Mouse (Mus musculus) erythroid progenitor cell, adult 5-6 weeks (primary cell): Measurements from ENCODE around the gene Smok2b. TPM values are rescaled to one million over a fixed set of nuclear protein-coding genes. Genes with fewer than 3 reads are reported as not detected.
A peak's percentile ranks its signal among the peaks of the same experiment; 100 is the strongest.
"Not testable (repeated sequence)": the region's sequence is repeated elsewhere in the genome, so short reads cannot be mapped to it uniquely, and the experiment has no call there.

Experiments used
- ATAC-seq: replicated peaks from 2 replicates; pipeline ENCODE4 v1.8.0; 2016; ENCODE audit warnings: moderate number of reproducible peaks, mild to moderate bottlenecking, moderate TSS enrichment, inconsistent platforms; ENCODE audit not compliant: poor library complexity, low FRiP score, severe bottlenecking
- total RNA-seq, 2 experiments: library from RNA; stranded (forward) in 1 of 2; stranded (reverse) in 1 of 2; fragments of 150-400 nt in 1 of 2; fragments of 186-747, 209-891 nt in 1 of 2; gene quantifications; 2 replicates each; pipeline versions ENCODE4 v1.2.3 to v1.2.4; 2015 to 2017; ENCODE audit warnings: low replicate concordance in 2 of 2

The Smok2b gene
- total RNA-seq, 2 experiments from 2014 or later: not detected

DNA sequence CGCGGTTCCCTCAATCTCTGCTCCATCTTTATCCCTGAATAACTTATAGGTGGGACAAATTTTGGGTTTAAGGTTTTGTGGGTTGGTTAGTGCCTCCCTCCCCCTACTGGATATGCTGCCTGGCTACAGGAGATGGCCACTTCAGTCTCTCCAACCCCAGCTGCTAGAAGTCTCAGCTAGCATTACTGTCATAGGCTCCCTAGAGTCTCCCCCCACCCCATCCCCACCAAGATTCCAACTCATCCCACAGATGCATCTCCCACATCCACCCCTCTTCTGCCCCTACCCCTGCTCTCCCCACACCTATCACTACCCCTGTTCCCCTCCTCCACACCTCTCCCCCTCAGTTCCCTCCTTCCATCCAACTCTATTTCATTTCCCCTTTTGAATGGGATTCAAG is 8.1 kb upstream of the Smok2b start:
- ATAC-seq: not testable (repeated sequence)

DNA sequence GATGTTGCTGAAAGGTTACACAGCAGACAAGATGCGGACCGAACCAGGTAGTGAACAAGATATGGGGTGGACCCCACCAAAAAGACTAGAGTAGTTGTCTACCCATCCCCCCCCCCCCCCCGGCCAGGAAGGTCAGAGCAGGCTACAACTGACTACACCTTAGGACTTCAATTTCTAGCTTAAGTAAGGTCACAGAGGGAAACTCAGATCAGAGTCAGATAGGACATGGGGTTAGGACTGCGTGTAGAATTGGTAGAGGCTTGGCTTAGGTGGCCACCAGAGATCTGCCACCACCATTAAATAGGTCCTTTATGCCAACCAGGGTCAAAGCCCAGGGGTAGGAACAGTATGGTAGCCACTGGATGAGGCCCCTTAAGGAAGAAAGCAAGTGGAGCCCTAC is 9.4 kb downstream of the Smok2b start:
- not testable (repeated sequence) for ATAC-seq

DNA sequence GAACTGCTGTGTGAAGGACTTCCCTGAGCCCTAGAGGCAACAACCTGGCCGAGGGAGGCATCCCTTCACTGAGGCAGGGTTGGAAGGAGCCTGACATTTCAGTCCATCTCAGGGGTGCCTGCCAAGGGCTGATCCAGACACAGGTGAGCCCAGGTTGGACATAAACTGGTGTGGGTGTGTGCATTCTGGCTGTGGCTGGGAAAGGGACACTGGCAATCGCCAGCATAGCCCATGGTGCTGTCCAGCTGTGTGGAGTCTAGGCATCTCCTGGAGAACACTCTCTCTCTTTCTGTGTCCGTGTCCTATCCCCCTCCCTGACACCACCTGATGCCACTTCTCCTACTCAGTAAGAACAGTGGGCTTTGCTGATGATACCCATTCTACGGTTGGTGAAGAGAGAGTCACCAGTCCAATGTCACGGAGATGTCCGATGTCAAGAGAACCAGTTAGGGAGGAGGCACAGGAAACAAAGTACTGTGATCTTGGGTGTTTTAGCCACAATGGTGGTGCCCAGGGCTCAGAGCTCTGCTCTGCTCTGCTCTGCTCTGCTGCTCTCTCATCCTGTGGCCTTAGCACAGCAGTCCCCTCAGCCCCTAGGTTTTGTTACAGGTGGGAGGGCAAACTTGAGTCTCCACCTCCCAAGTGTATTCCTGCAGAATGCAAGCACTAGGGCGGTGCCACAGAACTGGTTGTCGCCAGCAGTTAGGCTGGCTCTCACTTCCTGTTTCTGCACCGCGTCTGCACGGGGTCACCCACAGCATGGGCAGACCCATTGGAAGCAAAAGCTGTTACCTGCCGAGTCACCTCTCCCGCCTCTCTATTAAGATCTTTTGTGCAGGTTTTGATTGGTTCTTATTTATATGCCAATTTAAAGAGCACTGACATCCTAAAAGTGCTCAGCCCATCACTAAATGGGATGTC is 11.0 kb downstream of the Smok2b start:
- peak; percentile 41; the same call in 1 of the 2 replicates for ATAC-seq

DNA sequence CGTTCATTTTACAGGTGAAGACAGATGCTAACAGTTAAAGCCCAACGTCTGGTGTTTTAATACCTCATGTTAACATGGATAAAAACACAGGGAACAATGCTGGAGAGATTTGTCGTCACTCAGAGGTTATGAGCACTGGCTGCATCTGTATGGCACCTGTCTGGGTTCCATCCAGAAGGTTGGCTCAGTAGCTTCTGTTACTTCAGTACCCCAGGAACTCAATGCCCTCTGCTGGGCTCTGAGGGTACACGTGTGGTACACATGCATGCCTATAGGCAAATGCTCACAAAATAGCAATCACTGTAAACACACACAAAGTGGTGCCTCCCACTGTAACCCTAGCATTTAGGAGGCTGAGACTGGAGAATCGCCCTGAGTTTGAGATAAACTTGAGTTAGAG is 24.7 kb downstream of the Smok2b start:
- ATAC-seq: not testable (repeated sequence)

Other genes starting within 250 kb of the Smok2b start
- 66.0 and 97.3 TPM in 2 replicates for gene Wtap, start 236.1 kb upstream of the Smok2b start, total RNA-seq (2015; ENCODE audit: low replicate concordance)
- gene Wtap, start 236.1 kb upstream of the Smok2b start, total RNA-seq (2017; ENCODE audit: low replicate concordance): 108 and 124 TPM in 2 replicates
- gene Sod2, start 223.4 kb upstream of the Smok2b start, total RNA-seq (2015; ENCODE audit: low replicate concordance): 18.4 and 58.3 TPM in 2 replicates
- gene Sod2, start 223.4 kb upstream of the Smok2b start, total RNA-seq (2017; ENCODE audit: low replicate concordance): 8.0 and 16.8 TPM in 2 replicates
- not detected in 2 replicates for gene Gpr31b, start 178.0 kb upstream of the Smok2b start, total RNA-seq (2015; ENCODE audit: low replicate concordance)
- not detected in 2 replicates for gene Gpr31b, start 178.0 kb upstream of the Smok2b start, total RNA-seq (2017; ENCODE audit: low replicate concordance)
- gene Tcp10b, start 169.2 kb upstream of the Smok2b start, total RNA-seq (2015; ENCODE audit: low replicate concordance): not detected in 2 replicates
- 0.39 TPM in 1 of 2 replicates, not detected in the other for gene Tcp10b, start 169.2 kb upstream of the Smok2b start, total RNA-seq (2017; ENCODE audit: low replicate concordance)
- not detected in 2 replicates for gene Unc93a, start 98.4 kb upstream of the Smok2b start, total RNA-seq (2015; ENCODE audit: low replicate concordance)
- gene Unc93a, start 98.4 kb upstream of the Smok2b start, total RNA-seq (2017; ENCODE audit: low replicate concordance): not detected in 2 replicates
- not detected in 2 replicates for gene Smok2a, start 9.1 kb upstream of the Smok2b start, total RNA-seq (2015; ENCODE audit: low replicate concordance)
- not detected in 2 replicates for gene Smok2a, start 9.1 kb upstream of the Smok2b start, total RNA-seq (2017; ENCODE audit: low replicate concordance)
- not detected in 2 replicates for gene Tcp10c, start 124.3 kb downstream of the Smok2b start, total RNA-seq (2015; ENCODE audit: low replicate concordance)
- gene Tcp10c, start 124.3 kb downstream of the Smok2b start, total RNA-seq (2017; ENCODE audit: low replicate concordance): not detected in 2 replicates